Comparison of ENCODE assay signal across 25 mouse cellular contexts in genomic region chr3:53100210-53100609, GRCm38 (mm10). TPM values are rescaled to one million over a fixed set of nuclear protein-coding genes. Genes with fewer than 3 reads are reported as not detected.
DNase-seq lines count a peak whose midpoint lies in the region; ATAC-seq lines count a peak whose summit lies in the region.
"Had no signal": no experiment of that assay in that cellular context is flagged by ENCODE, and none has a peak within 500 bp of the region (broad histone marks: within the 10 kb centered on the region; RNA-seq: fewer than 3 reads in every experiment).

No protein-coding gene starts in this region.

- no peak overlapping the region for H3K4me3 ChIP-seq in heart, embryonic 10.5 days
- no peak overlapping the region for H3K4me3 ChIP-seq in liver, embryonic 11.5 days (ENCODE audit: low read depth, low read length)
- H3K4me3 ChIP-seq: forebrain, embryonic 10.5 days; forebrain, embryonic 13.5 days; gastrocnemius, adult 2 months; heart, embryonic 12.5 days; heart, embryonic 15.5 days had no signal

- H3K4me2 ChIP-seq in liver, embryonic 11.5 days: no peak overlapping the region
- H3K4me2 ChIP-seq: forebrain, embryonic 13.5 days; heart, embryonic 12.5 days; heart, embryonic 15.5 days; hindbrain, embryonic 14.5 days had no signal

- peak; percentile 44 to 55 for DNase-seq in cerebellum, adult 18-20 months
- no peak for DNase-seq in cerebellum, postnatal 10 days
- DNase-seq in cerebellum, adult 9-11 months: peak; percentile 47
- no peak for DNase-seq in cerebellum, adult 11 months
- DNase-seq in heart, adult 18-20 months: peak; percentile 38 to 42
- DNase-seq in heart, embryonic 10.5 days (ENCODE audit: low spot score): no peak
- DNase-seq in liver, embryonic 11.5 days (ENCODE audit: low spot score): no peak
- DNase-seq: adrenal gland, adult 2 months; adrenal gland, postnatal 14 days; gastrocnemius, adult 2 months; gastrocnemius, postnatal 14 days; heart, postnatal 36 days; kidney, adult 18-20 months; kidney, adult 9 months had no signal

- peaks cover 31% of the 10 kb centered on the region for H3K4me1 ChIP-seq in heart, embryonic 10.5 days
- H3K4me1 ChIP-seq in liver, embryonic 11.5 days (replicated peaks; ENCODE audit: control insufficient read depth, insufficient read depth, low read length): no peaks in the 10 kb centered on the region

- 86% methylated on average over 3 of the region's 3 CpGs for WGBS in heart, embryonic 10.5 days
- 85% methylated on average over 3 of the region's 3 CpGs for WGBS in liver, embryonic 11.5 days

- no peak overlapping the region for H3K27ac ChIP-seq in heart, embryonic 10.5 days
- no peak overlapping the region for H3K27ac ChIP-seq in liver, embryonic 11.5 days (ENCODE audit: low read depth, low read length)
- H3K27ac ChIP-seq: forebrain, embryonic 10.5 days; forebrain, embryonic 13.5 days; gastrocnemius, adult 2 months; heart, embryonic 15.5 days; hindbrain, embryonic 14.5 days; hindbrain, postnatal 0 days had no signal

- no peaks in the 10 kb centered on the region for H3K36me3 ChIP-seq in heart, embryonic 10.5 days
- H3K36me3 ChIP-seq in liver, embryonic 11.5 days (ENCODE audit: control insufficient read depth, insufficient read depth, low read length): no peaks in the 10 kb centered on the region
- H3K36me3 ChIP-seq: forebrain, embryonic 10.5 days; heart, embryonic 12.5 days; heart, embryonic 15.5 days had no signal

- H3K9me3 ChIP-seq in heart, embryonic 10.5 days: no peaks in the 10 kb centered on the region
- no peaks in the 10 kb centered on the region for H3K9me3 ChIP-seq in liver, embryonic 11.5 days (ENCODE audit: control insufficient read depth, low read length)
- H3K9me3 ChIP-seq: forebrain, embryonic 10.5 days; forebrain, embryonic 13.5 days; heart, embryonic 12.5 days; heart, embryonic 15.5 days had no signal

- no peaks in the 10 kb centered on the region for H3K27me3 ChIP-seq in heart, embryonic 10.5 days (ENCODE audit: insufficient read depth, poor library complexity, severe bottlenecking)
- no peaks in the 10 kb centered on the region for H3K27me3 ChIP-seq in liver, embryonic 11.5 days (replicated peaks; ENCODE audit: control insufficient read depth, insufficient read depth, low read length)
- H3K27me3 ChIP-seq: forebrain, embryonic 13.5 days; heart, embryonic 12.5 days; heart, embryonic 15.5 days had no signal

- no peak for ATAC-seq in liver, embryonic 11.5 days (replicated peaks; ENCODE audit: low FRiP score)
- ATAC-seq: CD4-positive, CD25-positive, alpha-beta regulatory T cell, adult 4 months; forebrain, embryonic 13.5 days; forebrain, embryonic 16.5 days; hindbrain, postnatal 0 days; inflammation-experienced regulatory T-cells, adult 6 months; intestine, embryonic 16.5 days had no signal

- H3K9ac ChIP-seq in liver, embryonic 11.5 days (ENCODE audit: low read depth, low read length): no peak overlapping the region
- H3K9ac ChIP-seq: forebrain, embryonic 13.5 days; heart, embryonic 12.5 days; heart, embryonic 15.5 days; hindbrain, embryonic 14.5 days had no signal

RNA-seq across cellular contexts. Expression of gene Lhfp, which starts 58.9 kb away (rescaled TPM):
- total RNA-seq in heart, adult 18-20 months (2021): 10 to 100 TPM; 42.5 to 44.2 TPM
- polyA plus RNA-seq in heart, embryonic 10.5 days (2016; fragmentation: Nextera tagmentation; extraction: Ambion mirVana): 50.8 and 65.4 TPM in 2 replicates
- polyA plus RNA-seq in liver, embryonic 11.5 days (2014; fragmentation: Nextera tagmentation; extraction: Ambion mirVana): 12.9 and 13.1 TPM in 2 replicates
- total RNA-seq: MEL had no signal
- polyA plus RNA-seq: inflammation-experienced regulatory T-cells, adult 6 months had no signal

Comparison
In these comparisons a context has a peak if more than half of its experiments do, and no peak if none do; other contexts are left out.
1. DNase-seq: peak in cerebellum, adult 18-20 months (2 of 2), cerebellum, adult 9-11 months (single experiment) and heart, adult 18-20 months (2 of 2); none in cerebellum, postnatal 10 days (0 of 2), cerebellum, adult 11 months (single experiment), heart, embryonic 10.5 days (single experiment) and liver, embryonic 11.5 days (single experiment).